Mouse (Mus musculus): Measurements from ENCODE around the gene Tubgcp5.

DNA sequence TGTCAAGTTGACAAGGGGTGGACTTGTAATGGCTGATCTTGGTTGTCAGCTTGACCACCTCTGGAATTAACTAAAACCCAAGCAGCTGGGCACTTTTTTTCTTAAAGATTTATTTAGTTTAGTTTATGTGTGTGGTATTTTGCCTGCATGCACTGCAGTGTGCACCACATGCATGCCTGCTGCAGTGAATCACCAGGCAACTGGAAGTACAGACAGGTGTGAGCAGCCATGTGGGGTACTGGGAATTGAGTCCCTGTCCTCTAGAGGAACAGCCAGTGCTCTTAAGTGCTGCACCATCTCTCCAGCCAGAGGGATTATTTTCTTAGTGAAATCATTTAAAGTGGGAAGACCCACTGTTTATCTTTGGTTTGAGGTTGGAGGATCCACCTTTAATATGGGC lies 71.1 kb downstream of the Tubgcp5 start:
- TF ChIP-seq CTCF (conservative IDR thresholded peaks at IDR 0.05; ENCODE audit: low read length) (no peak), NANOG (IDR thresholded peaks at IDR 0.05; ENCODE audit: borderline replicate concordance, low read length) (no peak)
